Mouse (Mus musculus) cerebellum, adult 2 months (tissue): ENCODE results near the gene Ganab. TPM values are rescaled to one million over a fixed set of nuclear protein-coding genes. Genes with fewer than 3 reads are reported as not detected.
"Not testable (repeated sequence)": the region's sequence is repeated elsewhere in the genome, so short reads cannot be mapped to it uniquely, and the experiment has no call there.

Experiments
- DNase-seq, 2 experiments: peaks; one replicate each; pipeline ENCODE4 v3.0.0; 2021
- H3K27ac ChIP-seq: fragments of 200-500 bp; 2 replicates; pipeline ENCODE4 v1.5.1; 2012; ENCODE audit warnings: low read length, control low read depth, inconsistent platforms; ENCODE audit not compliant: insufficient read depth
- H3K27me3 ChIP-seq: fragments of 200-500 bp; 2 replicates; pipeline ENCODE4 v1.6.1; 2012; ENCODE audit warnings: inconsistent platforms, mild to moderate bottlenecking, low read length, moderate library complexity; ENCODE audit not compliant: control insufficient read depth, insufficient read depth
- H3K4me1 ChIP-seq: fragments of 200-500 bp; 2 replicates; pipeline ENCODE4 v1.6.1; 2011; ENCODE audit warnings: low read length; ENCODE audit not compliant: control insufficient read depth, insufficient read depth
- H3K4me3 ChIP-seq: fragments of 200-500 bp; replicated peaks from 2 replicates; pipeline ENCODE3; 2011; ENCODE audit warnings: mild to moderate bottlenecking, low read depth, low read length, control low read depth; ENCODE audit not compliant: insufficient read depth
- CTCF ChIP-seq: fragments of 200-500 bp; IDR thresholded peaks from 2 replicates; pipeline ENCODE4 v1.5.1; 2011; ENCODE audit warnings: low read depth, mild to moderate bottlenecking, control low read depth, low read length, moderate library complexity, borderline replicate concordance; ENCODE audit not compliant: insufficient read depth
- POLR2A ChIP-seq: fragments of 200-500 bp; IDR thresholded peaks from 2 replicates; pipeline ENCODE4 v1.6.1; 2011; ENCODE audit warnings: low read length, control low read depth, borderline replicate concordance; ENCODE audit not compliant: insufficient read depth
- WGBS: fragments of 180-500 bp; shearing (Covaris S2); methylation state at CpG from one replicate; pipeline ENCODE4 v1.1.7; 2018; 5-methylcytosine and 5-hydroxymethylcytosine counted together
- polyA plus RNA-seq: library from polyadenylated mRNA; depleted of rRNA; stranded (reverse); fragments of >200 nt; gene quantifications from 2 replicates; pipeline ENCODE4 v1.2.3, GENCODE M21; 2012

The Ganab gene
- polyA plus RNA-seq, 1 experiment, result 105 TPM

DNA sequence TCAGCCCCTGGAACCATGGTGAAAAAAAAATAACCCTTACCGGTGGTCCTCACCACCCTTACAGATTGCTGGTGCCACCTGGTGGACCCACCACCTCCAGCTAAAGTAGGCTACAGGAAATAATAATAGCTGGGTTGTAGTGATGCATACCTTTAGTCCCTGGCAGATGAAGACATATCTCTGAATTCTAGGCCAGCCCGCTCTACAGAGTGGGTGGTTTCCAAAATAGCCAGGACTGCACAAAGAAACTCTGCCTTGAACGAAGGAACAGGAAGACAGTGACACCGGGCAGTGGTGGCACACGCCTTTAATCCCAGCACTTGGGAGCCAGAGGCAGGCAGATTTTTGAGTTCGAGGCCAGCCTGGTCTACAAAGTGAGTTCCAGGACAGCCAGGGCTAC lies 33.6 kb upstream of the Ganab start:
- Histone ChIP-seq H3K4me3 (no peak overlapping the region), H3K4me1 (no peaks in the 10 kb centered on the region), H3K27ac (no peak overlapping the region), H3K27me3 (no peaks in the 10 kb centered on the region)
- 80% methylated on average over 6 of the region's 6 CpGs for WGBS
- no peak for DNase-seq
- TF ChIP-seq POLR2A, result no peak
- TF ChIP-seq CTCF, result no peak

DNA sequence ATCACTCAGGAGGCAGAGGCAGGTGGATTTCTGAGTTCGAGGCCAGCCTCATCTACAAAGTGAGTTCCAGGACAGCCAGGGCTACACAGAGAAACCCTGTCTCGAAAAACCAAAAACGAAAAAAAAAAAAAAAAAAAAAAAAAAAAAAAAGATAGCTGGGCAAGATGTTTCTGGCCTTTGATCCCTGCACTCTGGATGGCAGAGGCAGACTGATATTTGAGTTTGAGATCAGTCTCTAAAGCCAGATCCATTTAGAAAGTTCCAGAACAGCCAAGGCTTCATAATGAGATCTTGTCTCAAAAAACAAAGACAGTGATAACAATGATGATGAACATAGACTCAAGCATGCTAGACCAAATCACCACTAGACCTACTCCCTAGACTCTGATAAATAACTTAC lies 27.5 kb upstream of the Ganab start:
- not testable (repeated sequence) for H3K27me3 ChIP-seq, H3K4me1 ChIP-seq, DNase-seq, H3K27ac ChIP-seq, H3K4me3 ChIP-seq
- 75% methylated on average over 3 of the region's 3 CpGs for WGBS

DNA sequence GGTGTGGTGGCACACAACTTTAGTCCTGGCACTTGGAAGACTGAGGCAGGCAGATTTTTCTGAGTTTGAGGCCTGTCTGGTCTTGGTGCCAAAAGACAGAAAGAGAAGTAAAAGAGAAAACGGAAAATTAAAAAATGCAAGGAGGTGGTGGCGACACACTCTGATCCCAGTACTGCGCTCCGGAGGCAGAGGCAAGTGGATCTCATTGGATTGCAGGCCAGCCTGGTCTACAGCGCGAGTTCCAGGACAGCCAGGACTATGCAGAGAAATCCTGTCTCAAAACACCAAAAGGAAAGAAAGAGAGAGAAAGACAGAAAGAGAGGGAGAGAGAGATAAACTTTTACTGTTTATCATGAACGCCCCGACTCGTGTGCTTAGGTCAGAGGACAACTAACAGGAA lies 27.0 kb upstream of the Ganab start:
- 45% methylated on average over 9 of the region's 9 CpGs for WGBS
- H3K27me3 ChIP-seq, result no peaks in the 10 kb centered on the region
- peak overlapping the region; percentile 75 for H3K4me3 ChIP-seq
- no peak overlapping the region for H3K27ac ChIP-seq
- no peaks in the 10 kb centered on the region; the same call in 1 of the 2 replicates for H3K4me1 ChIP-seq
- no peak for DNase-seq
- TF ChIP-seq POLR2A (no peak), CTCF (no peak)

DNA sequence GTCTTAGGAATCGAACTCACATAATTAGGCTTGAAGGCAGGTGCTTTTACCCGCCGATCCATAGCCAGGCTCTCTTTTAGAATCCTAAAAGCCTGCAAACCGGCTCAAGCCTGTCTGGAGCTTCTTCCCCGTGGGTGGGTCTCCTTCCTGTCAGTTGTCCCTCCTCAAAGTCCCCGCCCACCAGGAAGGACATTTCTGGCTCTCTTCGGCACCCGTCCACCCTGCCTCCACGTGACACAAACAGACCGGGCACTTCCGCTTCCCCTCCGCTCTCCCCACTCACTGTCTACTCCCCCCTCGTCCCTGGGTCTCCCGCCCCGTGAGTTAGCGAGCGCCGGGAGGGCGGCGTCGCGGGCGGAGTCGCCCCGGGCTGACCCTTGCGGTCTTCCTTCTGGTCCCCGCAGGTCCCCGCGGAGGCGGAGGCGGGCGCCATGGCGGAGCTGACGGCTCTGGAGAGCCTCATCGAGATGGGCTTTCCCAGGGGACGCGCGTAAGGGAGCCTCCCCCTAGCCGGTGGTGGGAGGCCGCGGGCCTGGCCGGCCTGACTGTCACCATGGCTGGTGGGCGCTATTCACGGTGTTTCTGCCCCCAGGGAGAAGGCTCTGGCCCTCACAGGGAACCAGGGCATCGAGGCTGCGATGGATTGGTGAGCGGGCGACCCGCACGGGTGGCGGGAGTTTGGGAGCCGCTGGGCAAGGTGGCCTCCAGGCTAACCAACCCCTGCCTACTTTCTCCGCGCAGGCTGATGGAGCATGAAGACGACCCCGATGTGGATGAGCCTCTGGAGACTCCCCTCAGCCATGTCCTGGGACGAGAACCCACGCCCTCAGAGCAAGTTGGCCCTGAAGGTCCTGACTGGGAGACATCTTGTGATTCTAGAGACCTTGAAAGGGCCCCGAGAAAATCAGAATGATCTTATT lies 26.3 kb upstream of the Ganab start, which contains the start of gene Ubxn1:
Ubxn1 (plus strand) TSS at position 230 of the 920 bp plus-strand sequence.
- H3K4me1 ChIP-seq, result no peaks in the 10 kb centered on the region; the same call in 1 of the 2 replicates
- peak within 1 kb of the TSS; percentile 75 for H3K4me3 ChIP-seq
- peak within 1 kb of the TSS; percentile 54; the same call in 1 of the 2 replicates for H3K27ac ChIP-seq
- under 1% methylated on average over 59 of the region's 59 CpGs for WGBS
- TF ChIP-seq CTCF, result no peak
- TF ChIP-seq POLR2A, result peak; percentile 42; the same call in 1 of the 2 replicates
- no peaks in the 10 kb centered on the region for H3K27me3 ChIP-seq
- DNase-seq, result peak; percentile 97 to 98

DNA sequence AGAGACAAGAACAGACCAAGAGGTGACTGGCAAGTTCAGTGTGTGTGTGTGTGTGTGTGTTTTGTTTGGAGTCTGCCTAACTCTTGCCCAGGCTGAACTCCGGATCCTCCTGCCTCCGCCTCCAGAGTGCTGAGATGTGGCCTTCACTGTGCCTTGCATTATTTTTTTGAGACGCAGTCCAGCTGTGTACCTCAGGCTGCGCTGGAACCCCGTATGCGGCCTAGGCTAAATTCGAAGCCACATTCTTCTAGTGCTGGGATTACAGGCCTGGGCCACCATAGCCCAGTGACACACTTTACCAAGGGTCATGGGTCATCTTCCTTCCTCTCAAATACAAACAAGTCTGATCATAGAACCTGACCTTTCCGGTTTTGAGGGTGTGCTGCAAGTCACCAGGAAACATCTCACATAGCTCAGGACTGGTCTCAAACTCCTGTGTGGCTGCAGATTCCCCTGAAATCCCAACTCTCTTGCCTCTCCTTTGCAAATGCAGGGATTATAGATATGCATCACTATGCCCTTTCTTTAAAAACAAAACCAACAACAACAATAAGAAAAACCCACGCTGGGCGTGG lies 25.5 kb upstream of the Ganab start:
- TF ChIP-seq POLR2A (no peak), CTCF (no peak)
- WGBS, result 72% methylated on average over 10 of the region's 10 CpGs
- H3K4me1 ChIP-seq, result no peaks in the 10 kb centered on the region; the same call in 1 of the 2 replicates
- no peaks in the 10 kb centered on the region for H3K27me3 ChIP-seq
- H3K27ac ChIP-seq, result no peak overlapping the region
- peak overlapping the region; percentile 75 for H3K4me3 ChIP-seq
- no peak for DNase-seq

DNA sequence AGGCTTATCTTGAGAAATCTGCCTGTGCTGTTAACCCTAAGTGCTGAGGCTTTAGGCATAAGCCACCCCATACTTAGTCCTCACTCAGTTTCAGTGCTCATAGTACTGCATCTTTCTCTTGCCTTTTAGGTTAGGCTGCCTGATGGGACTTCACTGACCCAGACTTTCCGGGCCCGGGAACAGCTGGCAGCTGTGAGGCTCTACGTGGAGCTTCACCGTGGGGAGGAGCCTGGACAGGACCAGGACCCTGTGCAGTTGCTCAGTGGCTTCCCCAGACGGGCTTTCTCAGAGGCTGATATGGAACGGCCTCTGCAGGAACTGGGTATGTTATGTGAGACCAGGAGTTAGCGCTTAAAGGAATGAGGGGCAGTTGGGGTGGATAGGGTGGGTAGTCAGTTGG lies 22.8 kb upstream of the Ganab start:
- no peaks in the 10 kb centered on the region for H3K27me3 ChIP-seq
- no peak overlapping the region for H3K27ac ChIP-seq
- no peaks in the 10 kb centered on the region; the same call in 1 of the 2 replicates for H3K4me1 ChIP-seq
- TF ChIP-seq POLR2A (no peak), CTCF (no peak)
- WGBS, result 85% methylated on average over 7 of the region's 7 CpGs
- no peak for DNase-seq
- H3K4me3 ChIP-seq, result no peak overlapping the region

DNA sequence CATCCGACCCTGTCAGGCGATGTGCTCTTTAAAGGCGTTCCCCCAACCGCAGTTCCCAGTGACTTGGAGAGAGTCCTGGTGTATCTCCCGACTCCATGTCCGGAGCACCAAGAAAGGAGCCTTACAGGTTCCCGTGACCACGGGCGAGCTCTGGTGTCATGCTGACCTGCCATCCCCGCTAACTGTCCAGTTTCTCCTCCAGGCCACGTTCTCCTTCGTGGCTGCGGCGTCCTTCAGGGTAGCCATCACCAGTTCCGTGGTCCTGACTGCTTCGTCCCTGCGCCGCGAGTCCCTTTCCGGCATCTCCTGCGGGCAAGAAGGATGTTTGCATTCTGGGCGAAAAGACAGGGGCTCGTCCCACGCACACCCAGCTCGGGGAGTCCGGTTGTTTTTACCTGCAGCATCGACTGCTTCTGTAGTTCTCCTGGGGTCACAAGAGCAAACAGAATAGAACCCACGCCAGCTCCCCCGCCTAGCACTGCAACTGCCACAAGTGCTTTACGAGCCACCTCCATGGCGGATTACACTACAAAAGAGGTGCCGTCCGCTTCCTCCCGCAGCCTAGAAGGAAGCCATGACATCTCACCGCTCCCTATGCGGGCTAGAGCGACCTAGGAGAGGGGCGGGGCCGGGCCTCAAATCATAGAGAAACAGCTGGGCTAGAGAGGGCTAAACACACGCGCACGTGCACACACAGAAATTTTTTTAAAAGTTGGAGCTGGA lies 17.4 kb upstream of the Ganab start, which contains the start of gene Uqcc3:
Uqcc3 (minus strand) TSS at position 613 of the 723 bp plus-strand sequence.
- Histone ChIP-seq H3K27ac (peak within 1 kb of the TSS; percentile 62), H3K4me3 (peak within 1 kb of the TSS; percentile 98), H3K27me3 (no peaks in the 10 kb centered on the region), H3K4me1 (no peaks in the 10 kb centered on the region)
- no peak for TF ChIP-seq CTCF
- TF ChIP-seq POLR2A, result peak; percentile 74
- under 1% methylated on average over 42 of the region's 42 CpGs for WGBS
- peak; percentile 89 to 91 for DNase-seq
